Mouse (Mus musculus) kidney, adult 8-10 months (tissue): ENCODE data around the gene Tmem167.
A peak's percentile ranks its signal among the peaks of the same experiment; 100 is the strongest.

Experiments
- DNase-seq, 2 experiments: peaks; one replicate each; pipeline ENCODE4 v3.0.0; 2022

The Tmem167 gene

DNA sequence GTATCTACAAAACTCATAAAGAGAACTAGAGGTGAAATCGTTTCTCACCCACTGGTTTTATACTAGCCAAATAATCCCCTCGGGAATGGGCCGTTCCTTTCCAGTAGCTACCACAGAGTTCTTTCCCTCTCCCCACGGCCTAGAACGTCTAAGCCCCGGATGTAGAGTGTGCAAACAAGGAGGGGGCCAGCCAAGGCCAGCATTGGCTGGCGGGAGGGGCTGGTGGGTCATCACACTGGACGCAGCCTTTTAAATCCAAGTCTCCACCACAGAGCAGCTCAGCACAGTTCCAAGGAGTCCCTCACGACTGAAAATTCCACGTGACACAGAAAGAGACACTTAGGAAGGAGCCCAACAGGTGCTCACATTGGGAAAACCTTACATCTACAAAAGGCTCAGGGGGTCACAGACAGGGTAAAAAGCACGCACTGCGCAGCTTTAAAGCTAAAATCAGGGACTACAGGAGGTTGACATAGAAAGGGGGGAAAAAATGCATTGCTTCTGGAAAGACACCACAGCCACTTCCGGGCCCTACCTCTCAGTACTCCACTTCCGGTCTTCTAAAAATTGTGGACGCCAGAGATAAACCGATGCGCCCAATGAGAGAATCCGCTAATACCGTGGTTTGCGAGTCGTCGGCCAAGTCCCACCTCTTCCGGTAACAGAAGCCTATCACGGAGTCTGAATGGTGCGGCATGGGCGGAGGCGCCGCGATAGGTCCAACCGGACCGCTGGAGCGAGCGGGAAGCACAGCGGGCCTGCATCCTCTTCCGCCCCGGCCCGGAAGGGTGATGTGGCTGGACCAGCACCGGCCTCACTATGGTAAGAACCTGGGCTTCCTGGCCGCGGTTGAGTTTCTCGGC, at the start of gene Tmem167, which contains the start of gene Xrcc4:
Gene Tmem167 (plus strand): TSS at position 162 of the 863 bp plus-strand sequence.
Gene Xrcc4 (minus strand): TSS at position 647 of the 863 bp plus-strand sequence.
- peak; percentile 98 for DNase-seq

DNA sequence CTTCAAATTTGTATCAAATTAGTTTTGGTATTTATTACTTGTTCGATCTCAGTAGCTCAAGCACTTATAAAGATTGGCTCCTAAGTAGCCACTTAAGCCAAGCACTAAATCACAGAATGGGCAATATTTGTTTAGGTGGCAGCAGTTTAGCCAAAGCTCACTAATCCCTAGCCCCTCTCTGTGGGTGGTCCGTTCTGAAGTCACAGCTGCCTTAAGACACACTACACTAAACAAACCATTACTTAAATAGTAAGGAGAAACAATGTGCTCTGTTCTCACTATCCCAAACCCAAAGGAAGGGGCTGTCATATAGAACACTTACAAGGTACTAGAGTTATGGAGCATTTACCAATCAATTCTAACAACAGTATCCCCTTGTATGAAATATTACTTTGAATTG, 49.3 kb upstream of the Tmem167 start:
- no peak for DNase-seq

DNA sequence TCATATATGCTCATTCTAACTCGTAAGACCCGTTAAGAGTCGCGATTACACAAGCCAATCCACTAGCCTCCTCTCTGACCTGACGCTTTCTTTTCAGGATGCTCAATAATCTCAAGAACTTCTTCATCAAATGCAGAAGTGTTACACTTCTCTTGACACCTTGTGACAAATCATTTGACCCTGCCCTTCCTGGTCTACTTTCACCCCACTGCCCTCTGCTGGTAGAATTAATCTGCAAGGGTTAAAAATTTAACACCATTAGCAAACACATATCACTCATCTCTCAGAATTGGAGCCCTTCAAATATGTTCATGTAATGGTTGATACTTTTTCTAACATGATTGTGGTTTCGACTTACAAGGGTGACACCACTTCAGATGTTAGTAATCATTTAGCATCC, 37.2 kb upstream of the Tmem167 start:
- no peak for DNase-seq

DNA sequence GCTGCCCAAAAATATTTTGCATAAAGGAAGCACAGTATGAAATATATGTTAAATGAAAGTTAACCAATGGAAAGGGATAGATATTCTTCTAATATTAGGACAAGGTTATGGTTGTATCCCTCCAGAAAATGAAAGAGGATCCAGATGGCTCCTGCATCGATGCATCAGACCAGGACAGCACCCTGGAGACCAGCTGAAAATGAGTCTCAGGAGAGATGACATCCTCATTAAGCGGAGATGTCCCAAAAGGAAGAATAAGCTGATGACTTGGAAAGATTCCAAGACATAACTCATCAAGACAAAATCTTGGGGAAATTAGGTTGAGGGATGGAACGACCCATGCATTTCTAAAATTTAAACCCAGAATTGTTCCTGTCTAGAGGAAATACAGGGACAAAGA, 36.5 kb upstream of the Tmem167 start:
- DNase-seq, result no peak

DNA sequence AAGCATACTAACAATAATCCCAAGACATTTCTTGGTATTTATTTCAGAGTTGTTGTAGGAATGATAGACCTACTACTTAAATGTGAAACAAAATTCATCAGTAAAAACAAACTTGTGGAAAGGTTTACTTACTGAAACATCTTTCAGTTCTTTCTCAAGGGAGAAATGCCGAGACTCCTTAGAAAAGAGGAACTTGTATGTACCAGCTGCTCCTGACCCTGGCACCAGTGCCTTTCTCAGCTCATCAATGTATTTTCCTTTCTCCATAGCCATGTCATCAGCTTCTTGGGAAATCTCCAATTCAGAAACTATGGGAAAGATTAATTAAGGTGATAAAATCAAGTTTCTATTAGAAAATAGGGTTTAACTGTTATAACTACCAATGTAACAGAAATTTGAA, 27.0 kb upstream of the Tmem167 start:
- DNase-seq, result no peak

DNA sequence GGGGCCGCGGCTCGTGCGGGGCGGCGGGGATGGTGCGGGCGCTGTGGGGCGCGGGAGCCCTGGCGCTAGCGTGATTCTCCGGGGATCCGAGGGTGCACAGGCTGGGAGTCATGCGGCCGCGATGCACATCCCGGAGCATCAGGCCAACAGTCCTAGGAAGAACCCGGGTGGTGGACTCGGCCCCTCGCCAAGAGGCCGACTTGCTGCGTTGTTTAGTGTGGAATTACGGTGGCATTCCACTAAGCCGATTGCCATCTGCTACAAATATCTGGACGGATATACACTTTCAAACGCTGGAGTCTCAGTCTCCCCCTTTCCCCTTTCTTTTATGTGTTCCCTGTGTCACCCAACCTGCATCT, 881 bp downstream of the Tmem167 start:
- DNase-seq, result no peak

DNA sequence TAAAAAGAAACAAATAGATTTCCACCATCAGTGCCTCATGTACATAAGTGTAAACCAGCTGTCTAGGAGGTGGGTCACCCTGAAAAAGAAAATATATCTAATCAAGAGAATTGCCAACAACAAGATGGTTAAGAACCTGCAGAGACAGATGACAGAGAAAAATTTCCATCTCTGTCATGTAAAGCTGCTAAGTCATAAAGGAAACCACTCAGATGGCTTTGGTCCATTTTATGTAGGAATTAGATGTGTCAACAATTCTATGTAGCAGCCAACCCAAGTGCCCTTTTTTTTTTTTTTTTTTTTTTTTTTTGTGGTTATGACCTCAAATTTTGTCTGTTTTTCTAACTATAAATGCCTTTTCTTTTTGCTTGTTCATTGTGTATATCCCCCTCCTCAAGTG, 12.6 kb downstream of the Tmem167 start:
- no peak for DNase-seq

DNA sequence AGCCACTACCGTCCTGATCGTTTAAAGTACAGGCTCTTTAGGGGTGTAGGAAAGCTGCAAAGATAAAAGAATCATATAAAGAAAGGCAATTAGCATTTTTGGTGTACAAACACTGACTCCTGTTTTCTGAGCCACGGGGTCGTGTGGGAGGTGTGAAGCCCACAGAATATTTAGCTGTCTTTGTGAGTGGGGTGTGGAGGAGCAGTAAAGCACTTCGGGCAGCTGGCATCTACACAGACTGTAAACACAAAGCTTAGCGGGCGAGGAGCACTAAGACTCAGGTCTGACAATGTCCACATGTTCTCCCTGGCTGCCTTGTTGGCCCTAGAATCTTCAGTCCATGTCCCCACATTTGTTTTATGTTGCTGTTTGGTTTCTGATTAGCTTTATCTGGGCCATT, 17.2 kb downstream of the Tmem167 start:
- DNase-seq, result no peak

DNA sequence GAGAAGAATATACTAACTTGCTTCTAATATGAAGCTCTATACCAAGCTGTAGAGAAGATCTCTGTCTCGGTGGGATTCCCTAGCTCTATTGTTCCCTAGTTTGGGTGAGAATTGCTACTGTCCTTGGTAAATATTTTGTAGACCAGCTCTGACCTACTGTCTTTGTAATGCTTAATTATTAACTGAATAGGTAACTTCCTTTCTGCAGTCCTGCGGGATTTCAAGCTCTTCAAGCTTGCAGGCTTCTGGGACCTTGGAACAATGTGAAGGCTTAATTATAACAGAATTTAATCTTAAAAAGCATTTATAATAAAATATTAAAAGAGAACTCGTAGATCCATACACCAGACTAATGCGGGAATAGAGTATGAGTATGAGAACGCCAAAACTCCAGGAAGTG, 19.8 kb downstream of the Tmem167 start:
- DNase-seq, result peak; percentile 12 to 30

DNA sequence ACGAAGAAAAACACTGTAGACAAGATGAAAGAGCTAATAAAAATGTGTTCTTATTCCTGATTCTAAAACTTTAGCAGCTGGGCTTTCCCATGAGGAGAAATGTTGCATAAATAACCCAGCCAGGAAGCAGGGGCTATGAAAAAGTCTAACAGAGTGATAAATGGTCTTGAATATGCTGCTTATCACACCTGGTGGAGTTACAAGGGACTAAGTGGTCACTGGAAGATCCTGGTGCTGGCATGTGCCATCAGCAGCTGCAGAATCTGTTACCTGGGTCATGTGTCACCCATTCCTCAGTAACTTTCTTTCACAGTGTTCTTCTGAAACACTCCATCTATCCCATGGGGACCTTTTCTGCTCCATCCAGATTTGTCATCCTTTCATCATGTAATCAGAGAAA, 22.8 kb downstream of the Tmem167 start:
- no peak for DNase-seq

DNA sequence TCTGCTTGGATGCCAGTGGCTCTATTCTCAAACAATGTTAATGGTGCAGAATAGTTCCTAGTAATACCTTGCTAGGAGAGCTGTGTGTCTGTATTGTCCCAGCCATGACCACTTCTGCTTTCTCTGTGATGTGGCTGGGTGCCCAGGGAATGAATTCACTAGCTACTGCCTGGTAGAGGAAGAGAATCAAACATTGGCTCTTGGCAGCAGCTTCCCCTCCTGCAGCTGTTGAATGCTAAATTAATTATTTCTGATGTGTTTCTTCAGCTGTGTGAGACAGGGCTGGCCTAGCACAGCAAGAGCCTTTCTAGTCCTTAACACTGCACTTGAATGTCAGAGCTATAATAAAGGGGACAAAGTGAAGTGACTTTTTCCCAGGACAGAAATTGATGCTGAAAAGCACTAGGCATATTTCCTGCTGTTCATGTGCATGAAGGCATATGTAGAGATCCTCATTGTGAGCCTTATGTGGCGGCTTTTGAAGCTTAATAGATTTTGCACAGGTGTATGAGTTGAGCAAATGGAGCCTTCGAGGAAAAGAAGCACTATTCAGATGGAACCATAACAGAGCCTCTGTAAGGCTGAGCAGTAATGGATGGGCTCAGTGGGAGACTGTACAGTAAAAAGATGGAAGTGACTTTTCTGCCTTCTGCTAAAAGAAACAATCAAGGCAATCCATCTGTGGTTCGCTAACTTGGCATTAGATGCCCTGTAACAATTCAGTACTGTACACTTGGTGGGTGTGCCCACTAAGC, 47.4 kb downstream of the Tmem167 start:
- no peak for DNase-seq

DNA sequence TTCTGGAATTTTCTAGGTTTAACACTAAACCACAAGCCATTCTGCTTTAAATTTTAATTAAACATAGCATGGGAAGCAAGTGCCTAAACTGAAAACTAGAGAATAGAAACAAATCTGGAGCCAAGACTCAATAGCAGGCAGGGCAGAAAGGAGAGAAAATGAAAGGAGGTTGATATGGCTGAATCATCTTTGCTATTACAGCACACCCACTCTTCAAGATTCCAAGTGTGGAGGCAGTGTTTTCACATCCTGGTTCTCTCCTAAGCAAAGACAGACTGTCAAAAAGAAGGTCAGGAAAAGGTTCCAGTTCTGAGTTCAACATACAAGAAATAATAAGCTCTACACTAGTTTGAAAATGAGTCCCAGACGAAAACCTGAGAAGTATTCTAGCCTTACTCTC, 52.8 kb downstream of the Tmem167 start:
- DNase-seq, result no peak

DNA sequence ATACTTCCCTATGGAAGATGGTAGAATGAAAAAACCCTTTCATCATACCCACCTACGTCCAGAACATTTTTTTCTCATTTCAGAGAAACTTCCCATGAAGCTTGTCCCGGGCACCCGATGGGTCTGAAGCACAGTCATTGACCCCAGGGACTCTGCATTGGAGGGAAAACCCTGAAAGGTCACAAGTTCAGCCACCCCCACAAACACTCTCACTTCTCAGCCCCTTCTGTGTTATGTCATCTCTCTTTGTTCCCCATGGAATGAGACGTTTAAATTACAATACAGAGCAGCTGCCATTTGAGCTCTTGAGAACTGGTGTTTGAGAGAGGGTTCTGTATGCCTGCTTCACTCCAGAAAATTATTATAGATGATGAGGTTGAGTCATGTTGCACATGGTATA, 54.3 kb downstream of the Tmem167 start:
- DNase-seq, result no peak

DNA sequence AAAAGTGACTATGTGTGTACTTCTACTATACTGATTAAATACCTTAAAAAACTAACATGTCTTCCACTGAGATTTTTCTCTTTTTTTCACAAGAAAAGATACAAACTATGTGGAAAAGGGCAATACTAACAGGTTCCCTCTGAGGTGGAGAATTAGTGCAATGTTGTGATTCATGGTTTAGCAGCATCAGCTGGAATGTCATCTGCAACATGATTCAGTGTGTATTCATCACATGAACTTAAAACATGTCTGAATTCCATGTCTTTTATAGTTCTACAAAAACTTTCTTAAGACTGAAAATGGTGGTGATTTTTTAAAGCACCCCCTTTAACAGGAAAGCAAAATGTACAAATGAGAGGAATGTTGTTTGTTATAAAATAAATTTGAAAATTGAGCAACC, 63.0 kb downstream of the Tmem167 start:
- DNase-seq, result no peak

DNA sequence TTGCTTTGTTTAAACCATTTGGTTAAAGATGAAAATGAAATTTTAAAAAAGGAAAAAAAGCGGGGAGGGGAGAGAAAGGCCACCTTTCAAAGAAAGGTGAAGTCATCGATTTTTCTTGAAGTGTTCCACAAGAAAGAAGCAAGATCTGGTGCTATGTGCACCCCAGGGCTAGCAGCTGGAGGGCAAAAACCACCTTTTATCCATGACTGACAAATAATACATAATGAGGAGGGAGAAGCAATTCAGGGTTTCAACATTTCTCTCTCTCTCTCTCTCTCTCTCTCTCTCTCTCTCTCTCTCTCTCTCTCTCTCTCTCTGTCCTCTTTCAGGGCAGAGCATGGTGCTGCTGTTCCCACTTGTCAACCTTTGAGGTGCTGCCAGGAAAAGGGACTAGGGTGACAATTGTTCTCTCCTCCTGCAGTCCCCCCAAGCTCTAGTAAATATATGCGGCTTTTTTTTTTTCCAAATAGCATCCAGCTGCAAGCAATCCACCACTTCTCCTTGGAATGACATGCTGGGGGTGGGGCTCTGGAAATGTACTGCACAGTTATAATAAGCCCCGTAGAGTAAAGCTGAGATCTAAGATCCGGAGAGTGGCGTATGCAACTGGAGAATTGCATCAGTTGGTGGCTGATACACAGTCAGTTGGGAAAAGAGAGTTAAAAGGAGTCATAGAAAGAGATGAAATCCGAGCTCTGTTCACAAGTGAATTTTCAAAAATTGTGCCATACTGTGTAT, 63.8 kb downstream of the Tmem167 start:
- no peak for DNase-seq

DNA sequence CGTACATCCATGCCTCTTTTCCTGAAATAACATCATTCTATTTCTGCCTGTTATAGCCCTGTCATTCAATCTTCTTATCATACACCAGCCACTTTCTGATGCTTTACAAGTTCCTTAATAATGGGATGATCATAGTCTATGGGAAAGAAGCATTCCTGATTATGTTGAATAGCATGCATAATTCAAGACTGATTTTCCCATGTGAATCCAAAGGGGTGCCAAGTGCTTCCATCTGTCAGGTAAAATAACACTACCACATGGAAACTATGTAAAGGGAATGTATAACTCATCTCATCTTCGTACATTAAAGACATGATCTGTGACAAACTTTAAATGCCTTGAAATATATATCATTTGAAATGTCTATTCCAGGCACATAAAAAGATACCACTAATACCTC, 75.2 kb downstream of the Tmem167 start:
- no peak for DNase-seq

DNA sequence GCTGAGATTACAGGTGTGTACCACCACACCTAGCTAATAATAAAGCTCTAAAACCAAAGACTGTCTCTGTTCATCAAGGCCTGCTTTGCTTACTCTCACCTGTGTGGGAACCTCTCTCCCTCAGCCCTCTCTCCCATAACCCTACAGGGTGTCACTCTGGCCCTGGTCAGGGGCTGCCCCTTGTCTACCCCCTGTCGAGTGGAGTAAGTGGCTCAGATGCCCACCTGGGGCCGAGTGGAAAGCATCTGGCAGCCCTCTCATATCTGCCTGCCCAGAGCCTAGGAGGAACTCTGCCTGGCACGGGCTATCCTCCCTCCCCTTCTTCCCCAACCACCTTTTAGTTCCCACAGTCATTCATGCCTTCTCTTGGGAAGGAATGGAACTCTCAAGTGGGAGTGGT, 78.1 kb downstream of the Tmem167 start:
- DNase-seq, result no peak

DNA sequence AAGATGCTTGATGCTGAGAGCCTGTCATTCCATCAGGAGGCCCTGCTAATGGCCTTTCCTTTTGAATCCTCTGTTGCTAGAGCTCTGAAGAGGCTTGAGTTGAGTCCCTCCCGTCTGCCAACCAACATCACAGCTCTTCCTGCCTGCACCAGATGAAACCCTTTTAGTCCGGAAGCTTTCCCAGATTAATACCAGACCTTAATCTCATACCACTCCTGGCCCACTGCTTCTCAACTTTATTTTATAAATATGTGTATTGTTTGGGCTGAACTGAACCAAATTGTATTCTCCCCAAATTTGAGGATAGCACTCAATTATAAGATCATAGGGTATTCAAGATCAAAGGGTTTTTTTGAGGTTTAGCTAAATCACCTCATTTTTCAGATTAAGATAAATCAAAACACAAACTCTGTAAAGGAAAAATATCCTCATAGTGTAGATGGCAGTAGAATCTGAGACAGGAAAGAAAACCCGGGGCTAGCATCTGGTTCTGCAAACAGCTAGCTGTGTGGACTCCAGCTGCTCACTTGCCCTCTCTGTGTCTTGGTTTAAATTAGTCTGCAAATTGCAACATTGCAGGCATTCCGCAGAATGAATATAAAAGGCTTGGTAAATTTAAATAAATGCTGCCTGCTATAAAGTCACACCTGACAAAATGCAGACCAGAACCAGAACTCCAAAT, 81.3 kb downstream of the Tmem167 start:
- DNase-seq, result no peak

DNA sequence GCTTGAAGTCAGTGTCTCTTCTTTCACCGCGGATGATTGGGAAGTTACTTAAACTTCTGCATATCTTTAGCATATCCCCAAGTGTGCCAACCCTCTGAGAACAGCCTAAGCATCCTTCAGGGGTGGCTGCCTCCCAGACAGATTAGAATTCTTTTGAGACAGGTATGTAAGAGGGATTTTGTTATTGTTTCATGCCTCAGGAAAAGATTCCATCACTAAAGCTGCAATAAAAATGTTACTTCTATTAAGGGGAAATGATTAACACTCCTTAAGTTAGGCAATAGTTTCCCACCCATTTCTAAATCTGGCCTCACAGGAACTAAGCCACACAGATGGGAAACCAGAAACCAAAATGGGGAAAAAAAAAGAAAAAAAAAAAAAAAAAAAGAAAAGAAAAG, 81.9 kb downstream of the Tmem167 start:
- no peak for DNase-seq

DNA sequence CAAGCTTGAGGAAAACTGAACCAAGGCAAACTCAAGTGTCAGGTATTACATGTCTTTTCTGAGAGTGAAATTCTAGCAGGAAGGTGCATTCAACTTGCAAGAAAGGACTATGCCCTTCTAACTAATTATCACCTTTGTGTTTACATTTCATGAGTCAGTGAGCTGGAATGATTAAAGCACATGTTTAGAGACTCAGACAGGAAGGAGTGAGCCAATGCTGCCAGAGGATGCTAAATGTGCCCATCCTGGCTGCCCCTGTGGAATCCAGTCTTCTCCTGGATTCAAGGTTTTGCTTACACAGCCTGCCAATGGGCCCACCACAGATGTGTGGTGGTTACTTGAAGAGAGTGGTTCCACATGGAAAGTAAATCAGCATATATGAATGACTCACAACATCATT, 82.5 kb downstream of the Tmem167 start:
- peak in 1 of 2 experiments; percentile 8 for DNase-seq

DNA sequence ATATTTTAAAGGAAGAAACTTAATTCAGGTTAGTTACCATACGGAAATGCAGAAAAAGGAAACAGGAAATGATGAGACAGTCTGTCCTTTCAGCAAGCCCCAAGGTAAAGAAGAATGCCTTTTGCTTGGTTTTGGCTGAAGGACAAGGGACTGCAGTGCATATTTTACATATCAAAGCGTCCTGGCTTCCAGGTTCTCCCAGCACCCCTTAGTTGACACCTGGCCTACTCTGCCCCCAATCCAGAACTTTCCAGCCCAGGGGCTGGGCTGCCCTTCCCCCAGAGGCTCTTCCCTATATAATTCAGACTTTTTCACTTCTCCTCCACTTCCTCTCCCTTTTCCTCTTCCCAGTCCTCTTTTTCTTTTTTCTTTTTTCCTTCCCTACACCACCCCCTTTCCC, 86.7 kb downstream of the Tmem167 start:
- no peak for DNase-seq

DNA sequence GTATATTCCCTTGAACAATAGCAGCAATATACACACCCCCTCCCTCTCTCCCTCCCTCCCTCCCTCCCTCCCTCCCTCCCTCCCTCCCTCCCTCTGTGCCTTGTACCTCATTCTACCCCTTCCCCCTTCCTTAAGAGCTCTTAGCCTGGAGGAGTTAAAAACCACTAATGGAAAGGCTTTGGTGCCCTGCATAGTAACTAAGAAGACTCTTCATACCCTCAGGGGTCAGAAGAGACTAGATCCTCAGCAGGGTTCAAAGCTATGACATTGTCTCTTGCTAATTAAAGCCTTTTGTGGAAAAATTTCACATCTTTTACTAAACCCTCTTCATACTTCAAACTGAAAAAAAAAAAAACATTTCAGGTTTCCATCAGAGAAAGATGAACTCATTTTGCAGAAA, 93.3 kb downstream of the Tmem167 start:
- DNase-seq, result no peak

DNA sequence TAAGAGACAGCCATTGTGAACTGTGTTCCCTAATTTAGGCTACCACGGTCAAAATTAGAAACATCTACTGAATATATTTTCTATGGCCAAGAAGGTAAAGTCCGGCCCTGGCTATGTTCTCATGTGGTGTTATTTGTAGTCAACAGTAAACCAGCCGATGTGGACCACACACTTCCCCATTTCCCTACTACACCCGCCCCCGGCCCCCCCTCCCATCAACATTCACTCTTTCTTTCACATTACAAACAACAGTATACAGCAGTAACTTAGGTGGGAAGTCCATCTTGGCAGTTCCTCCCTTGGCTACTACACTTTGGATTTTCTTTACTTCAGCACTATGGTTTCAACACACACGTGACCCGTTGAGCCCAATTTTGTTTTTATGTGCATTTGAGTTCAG, 94.6 kb downstream of the Tmem167 start:
- DNase-seq, result no peak
